Mouse (Mus musculus): ENCODE results near the gene Ttll5. TPM values are rescaled to one million over a fixed set of nuclear protein-coding genes. Genes with fewer than 3 reads are reported as not detected.

Gene Ttll5
- total RNA-seq, 2 experiments from 2014 or later, result 13.2 to 15.8 TPM

- DNase-seq, result no peak
Measured at GRCm38 (mm10) chr12:85839371-85840000, 15.0 kb downstream of the Ttll5 start.

- peak; percentile 43 to 52 for DNase-seq
Measured at GRCm38 (mm10) chr12:85848164-85848958, 23.9 kb downstream of the Ttll5 start.

- DNase-seq, result no peak
Measured at GRCm38 (mm10) chr12:85850661-85851060, 26.2 kb downstream of the Ttll5 start.

- DNase-seq, result no peak
Measured at GRCm38 (mm10) chr12:85853836-85854235, 29.4 kb downstream of the Ttll5 start.

- DNase-seq, result peak in 1 of 2 experiments; percentile 17
Measured at GRCm38 (mm10) chr12:85854271-85854670, 29.8 kb downstream of the Ttll5 start.

- DNase-seq, result no peak
Measured at GRCm38 (mm10) chr12:85857300-85857699, 32.8 kb downstream of the Ttll5 start.

GRCm38 (mm10) chr12:85859111-85859510 lies 34.7 kb downstream of the Ttll5 start:
- DNase-seq, result no peak

GRCm38 (mm10) chr12:85859511-85860189 lies 35.2 kb downstream of the Ttll5 start:
- DNase-seq, result peak; percentile 27 to 40

- no peak for DNase-seq
Measured at GRCm38 (mm10) chr12:85862514-85862913, 38.1 kb downstream of the Ttll5 start.

- peak; percentile 25 to 29 for DNase-seq
Measured at GRCm38 (mm10) chr12:85865526-85865925, 41.1 kb downstream of the Ttll5 start.

GRCm38 (mm10) chr12:85866624-85867023 lies 42.2 kb downstream of the Ttll5 start:
- no peak for DNase-seq

GRCm38 (mm10) chr12:85867125-85867524 lies 42.7 kb downstream of the Ttll5 start:
- no peak for DNase-seq

- DNase-seq, result peak; percentile 59 to 76
Measured at GRCm38 (mm10) chr12:85869423-85869822, 45.0 kb downstream of the Ttll5 start.

GRCm38 (mm10) chr12:85879631-85880314 lies 55.3 kb downstream of the Ttll5 start:
- peak; percentile 64 for DNase-seq

GRCm38 (mm10) chr12:85885024-85885423 lies 60.6 kb downstream of the Ttll5 start:
- DNase-seq, result no peak

GRCm38 (mm10) chr12:85890054-85890453 lies 65.6 kb downstream of the Ttll5 start:
- DNase-seq, result no peak

GRCm38 (mm10) chr12:85903986-85904385 lies 79.5 kb downstream of the Ttll5 start:
- DNase-seq, result no peak

- no peak for DNase-seq
Measured at GRCm38 (mm10) chr12:85905666-85906065, 81.2 kb downstream of the Ttll5 start.

GRCm38 (mm10) chr12:85907896-85908295 lies 83.4 kb downstream of the Ttll5 start:
- no peak for DNase-seq

- DNase-seq, result no peak
Measured at GRCm38 (mm10) chr12:85910811-85911210, 86.4 kb downstream of the Ttll5 start.

- no peak for DNase-seq
Measured at GRCm38 (mm10) chr12:85912712-85913504, 88.4 kb downstream of the Ttll5 start.

- peak; percentile 24 to 33 for DNase-seq
Measured at GRCm38 (mm10) chr12:85926897-85927296, 102.4 kb downstream of the Ttll5 start.

Data from heart, adult 18-20 months (tissue).